Mouse (Mus musculus) kidney, adult 2 months (tissue): ENCODE data around the gene Gm11099. TPM values are rescaled to one million over a fixed set of nuclear protein-coding genes. Genes with fewer than 3 reads are reported as not detected.
A peak's percentile ranks its signal among the peaks of the same experiment; 100 is the strongest.

ENCODE experiments used
- DNase-seq: peaks from one replicate; pipeline ENCODE4 v3.0.0; 2021
- H3K27ac ChIP-seq: fragments of 200-500 bp; 2 replicates; pipeline ENCODE4 v1.5.1; 2012; ENCODE audit warnings: low read depth, low read length, control low read depth, inconsistent platforms; ENCODE audit not compliant: insufficient read depth
- H3K27me3 ChIP-seq: fragments of 200-500 bp; replicated peaks from 2 replicates; pipeline ENCODE4 v1.6.1; 2012; ENCODE audit warnings: mild to moderate bottlenecking, moderate library complexity, low read length, inconsistent platforms; ENCODE audit not compliant: control insufficient read depth, insufficient read depth
- H3K36me3 ChIP-seq: fragments of 200-500 bp; 2 replicates; pipeline ENCODE4 v1.6.1; 2012; ENCODE audit warnings: mild to moderate bottlenecking, moderate library complexity, low read length, inconsistent platforms; ENCODE audit not compliant: control insufficient read depth, insufficient read depth
- H3K4me1 ChIP-seq: fragments of 200-500 bp; 2 replicates; pipeline ENCODE4 v1.6.1; 2011; ENCODE audit warnings: low read length; ENCODE audit not compliant: control insufficient read depth, insufficient read depth
- H3K4me3 ChIP-seq: fragments of 200-500 bp; 2 replicates; pipeline ENCODE4 v1.5.1; 2011; ENCODE audit warnings: mild to moderate bottlenecking, low read depth, low read length, control low read depth; ENCODE audit not compliant: insufficient read depth
- CTCF ChIP-seq: fragments of 200-500 bp; conservative IDR thresholded peaks from 2 replicates; pipeline ENCODE4 v1.5.1; 2011; ENCODE audit warnings: low read depth, mild to moderate bottlenecking, control low read depth, low read length, moderate library complexity, mixed read lengths; ENCODE audit not compliant: insufficient read depth, insufficient read length
- POLR2A ChIP-seq: fragments of 200-500 bp; IDR thresholded peaks from one replicate; pipeline ENCODE4 v1.6.1; 2011; ENCODE audit warnings: low read depth, low read length, control low read depth
- WGBS: fragments of 180-500 bp; shearing (Covaris S2); methylation state at CpG from one replicate; pipeline ENCODE4 v1.1.7; 2018; 5-methylcytosine and 5-hydroxymethylcytosine counted together
- polyA plus RNA-seq: library from polyadenylated mRNA; depleted of rRNA; stranded (reverse); fragments of >200 nt; gene quantifications from 2 replicates; pipeline ENCODE4 v1.2.3, GENCODE M21; 2012; rRNA removed

The Gm11099 gene
- polyA plus RNA-seq: not detected in 2 replicates

DNA sequence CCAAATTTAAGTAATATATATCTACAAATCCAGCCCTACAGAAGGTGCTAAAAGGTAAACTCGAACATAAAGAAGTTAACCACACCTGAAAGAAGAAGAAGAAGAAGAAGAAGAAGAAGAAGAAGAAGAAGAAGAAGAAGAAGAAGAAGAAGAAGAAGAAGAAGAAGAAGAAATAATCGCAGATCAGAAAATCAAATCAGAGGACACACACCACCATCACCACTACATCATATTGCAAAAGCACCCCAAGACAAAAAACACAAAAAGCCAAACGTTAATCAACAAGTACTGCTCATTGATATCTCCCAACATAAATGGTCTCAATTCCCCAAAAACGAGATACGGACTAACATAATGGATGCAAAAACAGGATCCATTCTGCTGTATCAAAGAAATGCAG lies at the start of gene Gm11099:
Gene Gm11099, plus strand, starts transcription at position 301 of the 400 bp plus-strand sequence.
- Histone ChIP-seq H3K4me1 (no peaks in the 10 kb centered on the region), H3K27ac (no peak within 1 kb of the TSS), H3K36me3 (no peaks in the 10 kb centered on the region), H3K27me3 (no peaks in the 10 kb centered on the region), H3K4me3 (no peak within 1 kb of the TSS)
- TF ChIP-seq CTCF: no peak
- TF ChIP-seq POLR2A: no peak
- 92% methylated on average over 5 of the region's 5 CpGs for WGBS
- DNase-seq: no peak

DNA sequence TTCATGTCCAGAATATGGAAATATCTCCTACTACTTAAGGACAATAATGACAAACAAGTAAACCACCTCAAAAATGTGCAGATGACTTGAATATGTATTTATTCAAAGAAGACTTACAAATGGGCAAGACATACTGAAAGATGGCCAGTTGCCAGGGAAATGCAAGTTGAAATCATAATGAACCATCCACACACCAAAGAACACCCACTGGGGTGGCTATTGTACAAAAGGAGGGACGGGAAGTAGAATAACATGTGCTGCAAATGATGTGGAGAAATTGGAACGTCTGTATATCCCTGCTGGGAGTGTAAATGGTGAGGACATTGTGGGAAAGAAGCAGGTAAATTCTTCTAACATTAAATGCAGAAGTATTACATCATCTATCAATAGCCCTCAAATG lies 46.3 kb upstream of the Gm11099 start:
- H3K4me3 ChIP-seq: no peak overlapping the region
- H3K27ac ChIP-seq: no peak overlapping the region
- TF ChIP-seq POLR2A (no peak), CTCF (no peak)
- H3K27me3 ChIP-seq: no peaks in the 10 kb centered on the region
- 63% methylated on average over 2 of the region's 2 CpGs for WGBS
- no peaks in the 10 kb centered on the region for H3K4me1 ChIP-seq
- DNase-seq: no peak
- H3K36me3 ChIP-seq: no peaks in the 10 kb centered on the region

DNA sequence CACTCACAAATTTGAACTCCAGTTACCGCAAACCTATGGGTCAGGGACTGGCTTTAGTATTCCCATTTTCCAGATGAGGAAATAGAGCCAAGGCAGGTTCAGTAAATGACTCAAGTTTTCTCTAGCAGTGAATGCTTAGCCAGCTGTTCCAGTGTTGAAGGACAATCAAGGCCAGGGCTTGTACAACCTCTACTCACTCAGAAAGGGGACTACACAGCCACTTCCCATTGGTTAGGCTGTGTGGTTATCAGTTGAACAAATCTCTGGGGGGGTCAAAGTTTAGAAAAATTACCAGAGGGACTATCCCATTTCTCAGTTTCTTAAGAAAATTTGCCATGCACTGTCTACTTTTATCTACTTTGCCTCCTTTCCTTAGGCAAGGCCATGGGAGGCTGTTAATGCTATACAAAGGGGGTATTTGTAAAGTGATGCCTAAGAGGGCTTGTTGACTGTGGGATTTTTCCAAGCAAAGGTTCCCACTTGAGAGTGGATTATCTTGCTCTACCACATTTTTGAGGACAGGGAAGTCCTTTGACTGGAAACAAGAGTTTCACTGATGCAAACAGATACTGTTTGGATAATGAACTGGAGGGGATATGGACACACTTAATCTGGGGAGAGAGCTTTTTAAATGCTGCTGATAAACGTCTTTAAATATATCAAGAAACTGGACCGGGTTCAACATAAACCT lies 30.2 kb upstream of the Gm11099 start:
- Histone ChIP-seq H3K27me3 (no peaks in the 10 kb centered on the region), H3K4me3 (no peak overlapping the region), H3K27ac (peak overlapping the region; percentile 63; the same call in 1 of the 2 replicates), H3K4me1 (peaks cover 18% of the 10 kb centered on the region; the same call in 1 of the 2 replicates), H3K36me3 (no peaks in the 10 kb centered on the region)
- DNase-seq: peak; percentile 20
- TF ChIP-seq CTCF: no peak
- TF ChIP-seq POLR2A: no peak
- 70% methylated on average over 3 of the region's 3 CpGs for WGBS

DNA sequence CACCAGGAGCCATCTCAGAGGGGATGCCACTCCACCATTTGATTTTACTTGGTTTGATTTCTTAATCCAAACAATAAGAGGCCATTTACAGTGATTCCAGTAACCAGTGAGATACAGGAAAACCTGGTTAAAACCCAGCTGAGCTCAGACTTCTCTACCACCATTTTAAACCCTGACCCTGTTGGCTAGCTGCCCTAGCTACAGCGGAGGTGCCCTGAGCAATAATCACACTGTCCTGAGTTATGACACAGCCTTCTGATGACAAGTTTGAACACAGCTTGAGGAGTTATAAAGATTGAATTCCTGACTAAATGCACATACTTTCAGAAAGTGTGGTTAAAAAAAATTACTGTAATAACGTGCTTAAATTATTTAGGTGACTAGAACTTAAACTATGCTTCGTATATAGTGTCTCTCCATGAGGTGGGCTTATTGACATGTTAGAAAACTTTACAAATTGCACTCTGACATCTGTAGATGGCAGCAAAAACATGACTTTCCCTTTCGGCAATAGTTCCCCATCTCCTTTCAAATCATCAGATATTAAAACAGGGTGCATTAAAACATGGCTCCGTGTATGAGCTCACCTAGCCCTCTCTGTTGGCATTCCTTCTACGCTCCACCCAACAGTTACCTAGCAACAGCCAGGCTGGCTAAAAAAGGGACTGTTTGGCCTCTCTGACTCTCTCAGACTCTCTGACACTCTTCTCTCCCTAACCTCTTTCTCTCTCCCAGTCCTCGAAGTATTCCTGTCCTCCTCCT lies 29.1 kb upstream of the Gm11099 start:
- Histone ChIP-seq H3K27me3 (no peaks in the 10 kb centered on the region), H3K4me3 (no peak overlapping the region), H3K36me3 (no peaks in the 10 kb centered on the region), H3K27ac (peak overlapping the region; percentile 55), H3K4me1 (peaks cover 21% of the 10 kb centered on the region; the same call in 1 of the 2 replicates)
- whole genome bisulfite sequencing: 31% methylated on average over 7 of the region's 7 CpGs
- TF ChIP-seq POLR2A (no peak), CTCF (0 out of 2 replicates have a peak, but pooled peaks have one; percentile 1)
- DNase-seq: peak; percentile 76

DNA sequence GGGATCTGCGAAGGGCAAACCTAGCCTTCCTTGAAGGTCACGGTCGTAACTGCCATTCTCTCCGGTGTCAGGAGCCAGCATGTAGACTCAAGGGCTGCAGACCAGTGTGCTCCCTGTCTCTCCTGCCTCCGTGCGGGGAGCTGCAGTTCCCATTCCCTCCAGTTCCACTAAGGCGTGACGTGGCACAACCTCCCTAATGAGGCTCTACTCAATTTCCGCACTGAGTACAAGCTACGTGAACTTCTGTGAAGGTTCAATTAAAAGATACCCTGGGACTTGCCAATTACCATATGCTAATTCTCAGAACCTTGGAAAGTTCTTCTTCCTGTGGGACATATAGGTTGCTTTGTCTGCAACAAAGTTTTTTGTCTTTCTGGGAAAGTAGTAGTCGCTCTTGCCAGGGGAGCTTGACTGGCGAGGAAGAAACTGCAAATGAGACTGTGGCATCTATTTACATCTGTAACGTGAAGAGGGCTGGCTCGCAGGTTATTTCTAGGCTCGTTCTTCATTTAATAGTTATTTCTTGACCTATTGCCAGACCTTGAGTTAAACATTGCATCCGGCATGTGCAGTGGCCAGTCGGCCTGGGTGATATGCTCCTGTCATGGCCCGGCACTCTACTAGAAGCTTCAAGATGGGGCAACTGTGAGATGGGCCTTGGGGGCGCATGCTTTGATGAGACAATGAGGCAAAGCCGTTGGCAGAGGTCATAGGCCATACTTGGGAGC lies 26.8 kb upstream of the Gm11099 start:
- Histone ChIP-seq H3K4me1 (peaks cover 24% of the 10 kb centered on the region; the same call in 1 of the 2 replicates), H3K4me3 (no peak overlapping the region), H3K36me3 (no peaks in the 10 kb centered on the region), H3K27me3 (no peaks in the 10 kb centered on the region), H3K27ac (peak overlapping the region; percentile 65)
- 42% methylated on average over 20 of the region's 20 CpGs for WGBS
- TF ChIP-seq POLR2A (no peak), CTCF (no peak; the same call in 1 of the 2 replicates)
- DNase-seq: peak; percentile 82

DNA sequence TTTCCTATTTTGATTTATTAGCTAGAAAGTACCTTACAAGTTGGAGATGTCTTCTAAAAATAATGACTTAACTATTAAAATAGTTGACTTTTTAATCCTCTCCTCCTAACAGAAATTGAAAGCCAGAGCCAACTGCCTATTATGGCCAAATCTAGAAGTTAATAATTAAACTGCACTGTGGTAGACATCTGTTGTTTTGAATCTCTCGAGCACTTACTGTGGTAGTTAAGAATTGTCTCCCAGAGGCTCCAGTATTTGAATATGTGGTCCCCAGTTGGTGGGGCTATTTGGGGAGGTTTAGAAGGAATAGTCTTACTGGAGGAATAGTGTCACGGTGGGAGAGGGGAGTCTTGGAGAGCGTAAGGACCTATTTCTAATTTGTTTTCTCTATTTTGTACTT lies 18.2 kb upstream of the Gm11099 start:
- H3K27ac ChIP-seq: peak overlapping the region; percentile 99
- H3K27me3 ChIP-seq: no peaks in the 10 kb centered on the region
- H3K36me3 ChIP-seq: no peaks in the 10 kb centered on the region
- H3K4me1 ChIP-seq: peaks cover 13% of the 10 kb centered on the region
- TF ChIP-seq CTCF (no peak), POLR2A (no peak)
- H3K4me3 ChIP-seq: no peak overlapping the region
- DNase-seq: peak; percentile 88
- 42% methylated on average over 3 of the region's 3 CpGs for WGBS
